In genomic region chr3:98038658-98039057, GRCm38 (mm10) we compare ENCODE assay signal across 14 mouse cellular contexts. TPM values are rescaled to one million over a fixed set of nuclear protein-coding genes. Genes with fewer than 3 reads are reported as not detected.
DNase-seq lines count a peak whose midpoint lies in the region; ATAC-seq and TF ChIP-seq lines count a peak whose summit lies in the region.
"Had no signal": no experiment of that assay in that cellular context is flagged by ENCODE, and none has a peak within 500 bp of the region (broad histone marks: within the 10 kb centered on the region; RNA-seq: fewer than 3 reads in every experiment).

No protein-coding gene starts in this region.

- H3K4me1 ChIP-seq in heart, embryonic 12.5 days (replicated peaks): peaks cover 86% of the 10 kb centered on the region
- H3K4me1 ChIP-seq in kidney, postnatal 0 days (replicated peaks; ENCODE audit: insufficient read depth, low read length): peaks cover 83% of the 10 kb centered on the region
- H3K4me1 ChIP-seq in forebrain, embryonic 16.5 days (replicated peaks; ENCODE audit: control insufficient read depth, insufficient read depth, low read length): peaks cover 47% of the 10 kb centered on the region

- no peak for ATAC-seq in heart, embryonic 12.5 days (ENCODE audit: insufficient number of reproducible peaks, low FRiP score)
- no peak for ATAC-seq in kidney, postnatal 0 days (replicated peaks; ENCODE audit: low FRiP score, low read depth)
- peak; percentile 21 for ATAC-seq in forebrain, embryonic 16.5 days
- ATAC-seq: intestine, embryonic 16.5 days had no signal

- TF ChIP-seq CTCF in kidney, postnatal 0 days (IDR thresholded peaks at IDR 0.05; ENCODE audit: low read depth): no peak
- TF ChIP-seq CTCF in brain, embryonic 14.5 days (IDR thresholded peaks at IDR 0.05; ENCODE audit: borderline replicate concordance, extremely low read depth, insufficient read depth, insufficient read length): no peak

- no peak for TF ChIP-seq POLR2A in brain, embryonic 14.5 days (IDR thresholded peaks at IDR 0.05; ENCODE audit: borderline replicate concordance, extremely low read depth, insufficient read depth, insufficient read length, poor library complexity, severe bottlenecking)

- no peak overlapping the region for H3K4me3 ChIP-seq in heart, embryonic 12.5 days
- no peak overlapping the region for H3K4me3 ChIP-seq in kidney, postnatal 0 days (replicated peaks; ENCODE audit: low read depth, low read length)
- H3K4me3 ChIP-seq in forebrain, embryonic 16.5 days (replicated peaks; ENCODE audit: low read length): no peak overlapping the region

- no peaks in the 10 kb centered on the region for H3K9me3 ChIP-seq in heart, embryonic 12.5 days (replicated peaks)
- H3K9me3 ChIP-seq in kidney, postnatal 0 days (replicated peaks; ENCODE audit: low read length): no peaks in the 10 kb centered on the region
- no peaks in the 10 kb centered on the region for H3K9me3 ChIP-seq in forebrain, embryonic 16.5 days (ENCODE audit: control insufficient read depth, low read length)

- WGBS in heart, embryonic 12.5 days: 68% methylated on average over 8 of the region's 8 CpGs
- 55% methylated on average over 8 of the region's 8 CpGs for WGBS in kidney, postnatal 0 days
- WGBS in forebrain, embryonic 16.5 days: 19% methylated on average over 8 of the region's 8 CpGs

- no peak for DNase-seq in heart, postnatal 4 days
- no peak for DNase-seq in kidney, postnatal 0 days (ENCODE audit: low spot score)
- no peak for DNase-seq in kidney, adult 9 months
- DNase-seq in brain, embryonic 14.5 days (ENCODE audit: low read depth): peak; percentile 92
- DNase-seq in natural killer cell, adult 2 months (ENCODE audit: low spot score in 2 of 2): no peak
- no peak for DNase-seq in ovary, postnatal 10 days (ENCODE audit: low spot score)
- DNase-seq: cerebellum, adult 2 months; embryo, embryonic 11 days; heart, adult 11 months; thymus, postnatal 25 days had no signal

- no peak overlapping the region for H3K9ac ChIP-seq in heart, embryonic 12.5 days
- H3K9ac ChIP-seq in kidney, postnatal 0 days (ENCODE audit: low read depth, low read length): no peak overlapping the region
- no peak overlapping the region for H3K9ac ChIP-seq in forebrain, embryonic 16.5 days (replicated peaks; ENCODE audit: low read depth, low read length)

- no peaks in the 10 kb centered on the region for H3K36me3 ChIP-seq in heart, embryonic 12.5 days
- H3K36me3 ChIP-seq in kidney, postnatal 0 days (ENCODE audit: insufficient read depth, low read length): no peaks in the 10 kb centered on the region
- no peaks in the 10 kb centered on the region for H3K36me3 ChIP-seq in forebrain, embryonic 16.5 days (ENCODE audit: control insufficient read depth, insufficient read depth)

- H3K27me3 ChIP-seq in heart, embryonic 12.5 days (replicated peaks): no peaks in the 10 kb centered on the region
- no peaks in the 10 kb centered on the region for H3K27me3 ChIP-seq in kidney, postnatal 0 days (ENCODE audit: insufficient read depth, low read length)
- H3K27me3 ChIP-seq in forebrain, embryonic 16.5 days (replicated peaks; ENCODE audit: control insufficient read depth, insufficient read depth, low read length): no peaks in the 10 kb centered on the region

- H3K4me2 ChIP-seq in heart, embryonic 12.5 days: no peak overlapping the region
- H3K4me2 ChIP-seq in kidney, postnatal 0 days (ENCODE audit: low read length): no peak overlapping the region
- H3K4me2 ChIP-seq in forebrain, embryonic 16.5 days (ENCODE audit: low read length): no peak overlapping the region

- 0 out of 2 replicates have a peak overlapping the region, but pooled peaks have one; percentile 44 for H3K27ac ChIP-seq in heart, embryonic 12.5 days (ENCODE audit: poor library complexity, severe bottlenecking)
- H3K27ac ChIP-seq in kidney, postnatal 0 days: peak overlapping the region; percentile 54; the same call in 1 of the 2 replicates
- H3K27ac ChIP-seq in forebrain, embryonic 16.5 days (ENCODE audit: low read length): peak overlapping the region; percentile 16
- H3K27ac ChIP-seq: macrophage had no signal

RNA-seq across cellular contexts. Expression of gene Notch2, which starts 25.3 kb away (rescaled TPM):
- polyA plus RNA-seq in heart, embryonic 12.5 days (2016; fragmentation: Nextera tagmentation; extraction: Ambion mirVana): 16.7 and 17.7 TPM in 2 replicates
- total RNA-seq in heart, postnatal 4 days (2021): 10 to 100 TPM; 38.5 to 40.1 TPM
- polyA plus RNA-seq in kidney, postnatal 0 days (2015; fragmentation: Nextera tagmentation; extraction: Ambion mirVana): 25.2 and 26.0 TPM in 2 replicates
- polyA plus RNA-seq in brain, embryonic 14.5 days (2012; rRNA removed): 15.5 and 18.2 TPM in 2 replicates
- 14.6 and 19.5 TPM in 2 replicates for polyA plus RNA-seq in forebrain, embryonic 16.5 days (2015; fragmentation: Nextera tagmentation; extraction: Ambion mirVana)
